Mouse (Mus musculus): ENCODE measurements around the gene Myo10.
A peak's percentile ranks its signal among the peaks of the same experiment; 100 is the strongest.

The Myo10 gene

GRCm38 (mm10) chr15:25797888-25798287, 175.6 kb downstream of the Myo10 start:
- DNase-seq (ENCODE audit: low read depth, low spot score) = no peak

GRCm38 (mm10) chr15:25801726-25802125, 179.4 kb downstream of the Myo10 start:
- no peak for DNase-seq (ENCODE audit: low read depth, low spot score)

- no peak for DNase-seq (ENCODE audit: low read depth, low spot score)
These were observed 179.9 kb downstream of the Myo10 start for GRCm38 (mm10) chr15:25802194-25802593.

GRCm38 (mm10) chr15:25803111-25803510, 180.8 kb downstream of the Myo10 start:
- DNase-seq (ENCODE audit: low read depth, low spot score) = no peak

GRCm38 (mm10) chr15:25805336-25806110, 183.2 kb downstream of the Myo10 start:
- peak; percentile 94 for DNase-seq (ENCODE audit: low read depth, low spot score)

- peak; percentile 80 for DNase-seq (ENCODE audit: low read depth, low spot score)
These were observed 184.0 kb downstream of the Myo10 start for GRCm38 (mm10) chr15:25806363-25806762.

- DNase-seq (ENCODE audit: low read depth, low spot score) = no peak
These were observed 184.6 kb downstream of the Myo10 start for GRCm38 (mm10) chr15:25806878-25807277.

GRCm38 (mm10) chr15:25808677-25809460, 186.5 kb downstream of the Myo10 start:
- DNase-seq (ENCODE audit: low read depth, low spot score) = no peak

- no peak for DNase-seq (ENCODE audit: low read depth, low spot score)
These were observed 187.3 kb downstream of the Myo10 start for GRCm38 (mm10) chr15:25809669-25810068.

- peak; percentile 88 for DNase-seq (ENCODE audit: low read depth, low spot score)
These were observed 189.5 kb downstream of the Myo10 start for GRCm38 (mm10) chr15:25811834-25812250.

- DNase-seq (ENCODE audit: low read depth, low spot score) = peak; percentile 89
These were observed 190.2 kb downstream of the Myo10 start for GRCm38 (mm10) chr15:25812479-25812878.

- DNase-seq (ENCODE audit: low read depth, low spot score) = peak; percentile 44
These were observed 192.2 kb downstream of the Myo10 start for GRCm38 (mm10) chr15:25814535-25814934.

GRCm38 (mm10) chr15:25817191-25817590, 194.9 kb downstream of the Myo10 start:
- DNase-seq (ENCODE audit: low read depth, low spot score) = peak; percentile 17

- no peak for DNase-seq (ENCODE audit: low read depth, low spot score)
These were observed 199.7 kb downstream of the Myo10 start for GRCm38 (mm10) chr15:25821981-25822380.

GRCm38 (mm10) chr15:25822656-25823055, 200.3 kb downstream of the Myo10 start:
- DNase-seq (ENCODE audit: low read depth, low spot score) = no peak

GRCm38 (mm10) chr15:25826531-25826961, 204.2 kb downstream of the Myo10 start:
- no peak for DNase-seq (ENCODE audit: low read depth, low spot score)

GRCm38 (mm10) chr15:25828464-25828863, 206.1 kb downstream of the Myo10 start:
- peak; percentile 66 for DNase-seq (ENCODE audit: low read depth, low spot score)

- DNase-seq (ENCODE audit: low read depth, low spot score) = peak; percentile 19
These were observed 208.1 kb downstream of the Myo10 start for GRCm38 (mm10) chr15:25830426-25830825.

- DNase-seq (ENCODE audit: low read depth, low spot score) = no peak
These were observed 212.0 kb downstream of the Myo10 start for GRCm38 (mm10) chr15:25834282-25834681.

- DNase-seq (ENCODE audit: low read depth, low spot score) = no peak
These were observed 212.8 kb downstream of the Myo10 start for GRCm38 (mm10) chr15:25834920-25835674.

GRCm38 (mm10) chr15:25842462-25843085, 220.2 kb downstream of the Myo10 start:
- no peak for DNase-seq (ENCODE audit: low read depth, low spot score)
